Mouse (Mus musculus): ENCODE measurements at regions not wholly inside any gene's neighbourhood (a gene's known extent, or its start where the extent isn't known, plus 50 kb on each side); places are given as distances from the start of the nearest gene placed in this dataset.

- peak; percentile 57 for DNase-seq
Observed at GRCm38 (mm10) chr8:88417307-88418095, 55.5 kb upstream of the Brd7 start.

GRCm38 (mm10) chr8:88423264-88423663 lies 61.3 kb upstream of the Brd7 start:
- DNase-seq = no peak

- DNase-seq = no peak
Observed at GRCm38 (mm10) chr8:88428560-88428959, 66.6 kb upstream of the Brd7 start.

- DNase-seq = no peak
Observed at GRCm38 (mm10) chr8:88431389-88431788, 69.4 kb upstream of the Brd7 start.

GRCm38 (mm10) chr8:88435686-88436085 lies 73.7 kb upstream of the Brd7 start:
- DNase-seq = no peak

- DNase-seq = no peak
Observed at GRCm38 (mm10) chr8:88440219-88440618, 78.2 kb upstream of the Brd7 start.

- DNase-seq = no peak
Observed at GRCm38 (mm10) chr8:88443397-88443796, 77.8 kb upstream of the Nkd1 start.

- DNase-seq = peak; percentile 53
Observed at GRCm38 (mm10) chr8:88447406-88447805, 73.7 kb upstream of the Nkd1 start.

- peak; percentile 28 for DNase-seq
Observed at GRCm38 (mm10) chr8:88447844-88448535, 73.2 kb upstream of the Nkd1 start.

GRCm38 (mm10) chr8:88449001-88449400 lies 72.2 kb upstream of the Nkd1 start:
- peak; percentile 59 for DNase-seq

GRCm38 (mm10) chr8:88449534-88449933 lies 71.6 kb upstream of the Nkd1 start:
- peak; percentile 19 for DNase-seq

GRCm38 (mm10) chr8:88450864-88451657 lies 70.1 kb upstream of the Nkd1 start:
- peak; percentile 33 for DNase-seq

GRCm38 (mm10) chr8:88451658-88452500 lies 69.3 kb upstream of the Nkd1 start:
- peak; percentile 24 for DNase-seq

- DNase-seq = peak; percentile 82
Observed at GRCm38 (mm10) chr8:88452501-88452847, 68.7 kb upstream of the Nkd1 start.

- DNase-seq = peak; percentile 81
Observed at GRCm38 (mm10) chr8:88454048-88454696, 67.0 kb upstream of the Nkd1 start.

GRCm38 (mm10) chr8:88454906-88455305 lies 66.2 kb upstream of the Nkd1 start:
- DNase-seq = no peak

GRCm38 (mm10) chr8:88455434-88456020 lies 65.6 kb upstream of the Nkd1 start:
- peak; percentile 45 for DNase-seq

- no peak for DNase-seq
Observed at GRCm38 (mm10) chr8:88459197-88459596, 62.0 kb upstream of the Nkd1 start.

- DNase-seq = no peak
Observed at GRCm38 (mm10) chr8:88467756-88468155, 53.4 kb upstream of the Nkd1 start.

- DNase-seq = no peak
Observed at GRCm38 (mm10) chr8:88470931-88471455, 50.2 kb upstream of the Nkd1 start.

Data from cerebellum, adult 9-11 months (tissue).